Mouse (Mus musculus) colon, adult 2 months (tissue): ENCODE data around the gene Atp6ap1l. TPM values are rescaled to one million over a fixed set of nuclear protein-coding genes. Genes with fewer than 3 reads are reported as not detected.

Experiments used
- polyA plus RNA-seq: library from polyadenylated mRNA; depleted of rRNA; stranded (reverse); fragments of >200 nt; gene quantifications from 2 replicates; pipeline ENCODE4 v1.2.3, GENCODE M21; 2012; rRNA removed

Atp6ap1l gene
- polyA plus RNA-seq: not detected in 2 replicates

GRCm38 (mm10) chr13:90905176-90905575 is at the start of gene Atp6ap1l:
Gene Atp6ap1l, minus strand, starts transcription at chr13:90905355.

GRCm38 (mm10) chr13:90922751-90923612 is 17.8 kb upstream of the Atp6ap1l start, which contains the start of gene Rps23:
Gene Rps23, plus strand, starts transcription at chr13:90922958.

Other genes with a start within 250 kb of the Atp6ap1l start
- 153 and 188 TPM in 2 replicates for gene Rps23, start 17.6 kb upstream of the Atp6ap1l start, polyA plus RNA-seq